Mouse (Mus musculus) thymus, postnatal 10 days (tissue): ENCODE measurements around the gene Auts2.

Experiments used
- DNase-seq, 2 experiments: peaks; one replicate each; pipeline ENCODE4 v3.0.0; 2021; ENCODE audit warnings: low spot score in 2 of 2

Auts2 gene

DNA sequence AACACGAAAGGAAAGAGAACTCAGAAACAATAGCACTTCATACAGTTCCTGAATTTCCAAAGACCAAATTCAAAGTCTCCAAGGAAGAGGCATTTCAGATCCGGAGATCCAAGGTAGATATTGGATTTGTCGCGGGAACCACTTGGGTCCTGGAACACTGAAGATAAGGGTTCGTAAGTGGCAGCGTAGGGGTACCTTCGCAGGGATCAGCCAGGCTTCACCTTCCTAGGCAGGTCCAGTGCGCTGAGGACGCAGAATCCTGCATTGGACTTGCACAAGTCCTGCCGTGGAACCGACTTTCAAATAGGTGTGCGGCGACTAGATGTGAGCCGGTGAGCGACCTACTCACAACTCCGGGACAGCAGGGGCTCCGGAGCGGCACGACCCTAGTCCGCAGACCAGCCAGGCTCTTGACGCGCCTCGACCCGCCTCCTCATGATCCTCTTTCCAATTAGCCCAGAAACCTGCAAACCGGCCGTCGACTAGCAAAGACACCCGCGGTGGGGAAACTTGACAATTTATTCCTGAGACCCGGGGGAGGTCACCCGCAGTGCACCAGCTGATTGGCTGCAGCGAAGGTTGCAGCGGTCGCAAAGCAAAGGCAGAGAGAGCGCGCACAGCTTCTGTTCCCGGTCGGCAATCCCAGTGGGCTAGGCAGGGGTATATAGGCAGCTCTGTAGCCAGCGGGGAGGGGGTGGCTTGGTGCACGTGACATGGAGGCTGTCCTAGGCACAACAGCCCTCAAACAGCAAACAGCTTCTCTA, 926.8 kb downstream of the Auts2 start:
- DNase-seq, result no peak

DNA sequence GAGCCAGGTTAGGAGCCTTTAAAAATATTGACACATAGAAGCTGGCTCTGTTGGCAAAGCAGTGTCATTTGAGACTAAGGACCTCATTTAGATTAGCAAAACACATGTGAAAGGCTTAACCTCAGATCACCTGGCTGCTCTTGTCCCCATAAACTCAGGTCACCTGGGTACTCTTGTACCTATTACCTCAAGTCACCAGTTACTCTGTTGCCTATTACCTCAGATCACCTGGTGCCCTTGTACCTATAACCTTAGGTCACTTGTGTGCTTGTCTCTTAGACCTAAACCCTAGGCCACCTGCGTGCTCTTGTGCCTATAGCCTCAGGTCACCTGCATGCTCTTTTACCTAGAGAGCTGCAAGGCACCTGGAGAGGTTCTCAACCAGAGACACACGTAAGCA, 928.9 kb downstream of the Auts2 start:
- no peak for DNase-seq

DNA sequence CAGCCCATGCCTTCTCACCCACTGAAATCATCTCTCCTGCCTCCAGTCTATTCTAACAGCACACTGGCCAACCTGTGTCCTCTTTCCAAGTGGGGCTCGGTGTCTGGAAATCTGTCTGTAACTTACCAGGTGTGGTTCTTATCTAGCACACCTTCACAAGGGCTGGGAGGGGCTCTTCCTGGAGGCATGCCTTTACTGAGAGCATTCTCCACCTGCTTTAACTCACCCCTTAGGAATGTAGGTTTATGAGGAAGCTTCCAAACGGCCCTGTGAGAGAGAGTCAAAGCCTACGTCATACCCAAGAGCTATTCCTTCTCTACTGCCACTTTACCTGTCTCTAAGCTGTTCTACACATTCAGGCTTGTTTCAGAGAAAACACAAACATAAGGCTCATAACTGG, 929.8 kb downstream of the Auts2 start:
- DNase-seq, result no peak

DNA sequence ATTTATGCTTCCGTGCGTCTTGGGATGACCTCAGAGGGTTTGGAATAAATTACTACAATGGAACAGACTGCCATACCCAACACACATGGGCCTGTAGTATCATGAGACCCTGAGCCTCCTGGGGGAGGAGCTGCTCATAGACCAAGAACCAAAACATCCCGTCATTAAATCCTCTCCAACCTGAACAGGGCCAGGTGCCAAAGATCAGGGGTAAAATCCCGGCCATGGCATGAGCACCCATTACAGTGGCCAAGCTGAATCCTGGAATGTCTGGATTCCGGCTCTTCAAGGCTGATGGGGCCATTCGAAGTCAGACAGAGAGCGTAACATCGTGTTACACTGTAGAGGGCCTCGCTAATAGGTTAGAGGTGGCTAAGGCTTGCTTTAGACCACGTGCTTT, 932.4 kb downstream of the Auts2 start:
- no peak for DNase-seq

DNA sequence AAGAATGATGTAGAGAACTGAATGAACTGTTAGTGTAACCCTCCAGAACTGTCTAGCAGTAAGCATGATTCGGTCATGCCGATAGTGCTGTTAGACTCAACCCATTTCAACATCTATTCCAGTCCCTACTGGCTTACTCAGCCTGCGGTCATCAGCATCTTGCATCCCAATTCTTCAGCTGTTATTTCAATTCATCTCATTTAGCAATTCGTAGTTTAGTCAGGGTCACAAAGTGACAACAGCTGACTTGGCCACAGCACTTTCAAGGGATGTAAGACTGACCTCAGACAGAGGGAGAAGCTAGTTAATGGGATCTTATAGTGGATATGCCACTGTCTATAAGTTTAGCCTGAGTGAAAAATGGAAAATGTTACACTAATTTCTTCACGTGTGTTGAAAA, 936.4 kb downstream of the Auts2 start:
- no peak for DNase-seq

DNA sequence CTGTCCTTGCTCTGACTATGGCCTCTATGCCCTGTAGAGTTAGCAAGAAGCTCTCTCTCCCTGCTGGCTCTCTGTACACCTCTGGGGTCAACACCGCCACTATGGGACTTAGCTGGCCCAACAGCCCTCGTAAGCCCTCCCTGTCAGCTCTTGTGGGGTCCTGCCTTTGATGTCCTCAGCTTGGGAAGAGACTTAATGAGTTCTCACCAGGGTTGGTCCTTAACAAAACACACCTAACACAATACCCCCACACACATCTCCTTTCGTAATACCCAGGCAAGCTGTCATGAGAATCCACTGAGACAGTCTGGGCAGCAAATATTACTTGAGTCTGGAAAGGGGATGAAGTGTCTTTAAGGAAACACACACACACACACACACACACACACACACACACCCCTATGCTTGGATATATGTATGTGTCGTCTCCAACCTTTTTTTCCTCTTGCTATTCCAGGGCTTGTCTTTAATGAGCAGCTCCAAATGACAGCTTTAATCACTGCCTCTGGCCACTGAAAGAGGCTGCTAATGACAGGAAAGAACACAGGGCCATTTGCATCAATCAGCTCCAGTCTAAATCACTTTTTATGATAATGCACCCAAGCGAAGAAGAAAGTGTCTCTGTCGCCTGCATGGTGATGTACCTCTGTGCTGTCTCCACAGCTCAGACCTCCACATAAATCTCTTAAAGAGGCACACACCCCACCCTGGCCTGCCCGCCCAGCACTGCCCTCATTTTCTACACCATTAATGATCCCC, 941.0 kb downstream of the Auts2 start:
- DNase-seq, result no peak

DNA sequence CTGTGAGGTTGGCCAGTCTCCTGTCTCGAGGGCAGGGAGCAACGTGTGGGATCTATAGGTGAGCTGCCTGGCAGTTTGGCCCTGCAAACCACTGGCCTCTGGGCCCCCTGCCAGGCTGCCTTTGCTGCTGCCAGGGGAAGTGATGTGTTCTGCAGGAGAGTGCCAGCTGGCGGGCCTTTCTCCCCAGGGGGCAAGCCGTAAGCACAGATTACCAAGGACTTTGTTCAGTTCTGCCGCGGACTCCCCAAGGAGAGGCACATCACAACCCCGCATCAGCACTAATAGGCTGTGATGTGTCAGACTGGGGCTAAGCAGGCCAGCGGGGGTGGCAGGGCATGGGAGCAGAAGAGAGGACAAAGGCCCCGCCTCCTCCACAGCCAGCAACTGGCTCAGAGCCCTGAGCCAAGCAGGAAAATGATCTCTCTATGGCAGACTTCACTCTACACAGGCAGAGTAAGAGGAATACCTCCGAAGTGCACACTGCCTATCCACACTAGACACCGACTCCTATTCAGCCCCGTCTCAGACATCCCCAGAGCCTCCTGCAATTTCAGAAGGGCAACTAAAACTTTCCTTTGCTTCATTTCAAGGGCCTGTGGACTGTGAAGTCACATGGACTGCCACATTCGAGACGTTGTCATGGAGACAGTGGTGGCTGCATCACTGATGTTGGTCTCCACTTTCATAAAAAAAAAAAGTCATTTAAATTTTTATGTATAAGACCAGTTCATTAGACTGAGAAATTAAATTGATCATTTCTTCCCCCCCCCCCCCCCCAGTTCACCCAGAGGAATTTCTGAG, 942.6 kb downstream of the Auts2 start:
- no peak for DNase-seq

DNA sequence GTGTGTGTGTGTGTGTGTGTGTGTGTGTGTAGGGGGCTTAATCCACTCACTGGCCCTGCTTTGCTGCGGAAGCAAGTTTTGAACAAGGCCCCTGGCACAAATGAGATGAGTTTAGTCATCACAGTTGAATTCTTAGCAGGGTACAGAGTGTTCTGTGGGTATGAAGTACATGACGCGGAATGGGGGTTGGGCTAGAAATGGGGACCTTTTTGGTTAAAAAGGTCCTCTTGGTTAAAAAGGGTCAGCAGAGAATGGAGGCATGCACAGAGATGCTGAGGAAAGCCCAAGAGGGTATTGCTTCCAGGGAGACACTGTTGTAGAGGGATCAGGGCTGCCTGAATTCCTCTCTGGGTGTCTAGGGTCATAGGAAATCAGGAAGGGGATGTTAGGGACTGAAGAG, 945.6 kb downstream of the Auts2 start:
- no peak for DNase-seq

DNA sequence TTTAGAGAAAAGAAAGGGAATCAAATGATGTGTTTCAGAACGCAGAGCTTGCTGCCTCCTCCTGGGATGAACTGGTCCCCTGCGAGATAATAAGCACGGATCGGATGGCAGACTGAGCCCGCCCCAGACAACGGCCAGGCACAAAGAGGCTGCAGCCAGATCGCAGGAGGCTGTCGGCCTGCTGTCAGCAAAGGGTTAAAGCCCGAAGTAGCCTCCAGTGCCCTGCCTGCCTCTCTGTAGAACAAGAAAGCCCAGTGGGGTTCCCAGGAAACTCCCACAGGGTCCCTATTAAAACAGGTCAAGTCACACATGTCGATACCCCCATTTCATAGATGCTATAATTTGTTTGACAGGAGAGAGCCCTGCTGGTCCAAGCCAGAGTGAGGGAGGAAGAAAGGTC, 946.6 kb downstream of the Auts2 start:
- no peak for DNase-seq

DNA sequence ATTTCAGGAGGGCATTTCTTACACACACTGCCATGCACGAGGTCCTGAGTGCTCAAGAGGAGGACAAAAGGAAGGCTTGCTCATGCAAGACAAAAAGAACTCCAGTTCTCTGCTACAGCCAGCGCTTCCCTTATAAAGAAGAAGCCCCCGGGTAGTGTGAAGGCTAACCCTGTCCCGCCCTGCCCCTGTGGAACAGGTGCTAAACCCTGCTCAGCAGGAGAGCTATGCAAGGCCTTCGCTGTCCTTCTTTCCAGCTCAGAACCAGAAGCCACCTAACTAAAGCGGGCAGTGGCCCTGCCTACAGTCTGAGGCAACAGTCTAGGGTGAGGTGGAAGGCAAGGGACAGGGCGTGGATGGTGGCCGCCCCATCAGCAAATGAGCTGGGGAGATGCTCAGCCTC, 947.4 kb downstream of the Auts2 start:
- no peak for DNase-seq

DNA sequence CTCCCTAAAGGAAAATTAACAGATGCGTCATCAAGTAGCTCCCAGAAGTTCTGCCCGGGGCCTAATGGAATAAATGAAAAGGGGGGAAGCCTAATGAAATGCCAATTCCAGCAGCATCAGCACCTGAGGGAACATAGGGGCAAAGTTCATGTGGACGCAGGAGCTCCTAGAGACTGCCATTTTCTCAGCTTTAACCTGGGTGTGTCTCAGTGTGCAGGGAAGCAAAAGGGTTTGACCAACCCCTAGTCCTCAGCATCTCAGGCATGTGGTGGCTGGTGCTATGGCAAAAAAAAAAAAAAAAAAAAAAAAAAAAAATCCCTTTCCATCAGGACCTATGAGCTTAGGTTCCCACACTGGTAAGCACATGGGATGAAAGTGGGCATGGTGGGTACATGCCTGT, 948.5 kb downstream of the Auts2 start:
- DNase-seq, result no peak

DNA sequence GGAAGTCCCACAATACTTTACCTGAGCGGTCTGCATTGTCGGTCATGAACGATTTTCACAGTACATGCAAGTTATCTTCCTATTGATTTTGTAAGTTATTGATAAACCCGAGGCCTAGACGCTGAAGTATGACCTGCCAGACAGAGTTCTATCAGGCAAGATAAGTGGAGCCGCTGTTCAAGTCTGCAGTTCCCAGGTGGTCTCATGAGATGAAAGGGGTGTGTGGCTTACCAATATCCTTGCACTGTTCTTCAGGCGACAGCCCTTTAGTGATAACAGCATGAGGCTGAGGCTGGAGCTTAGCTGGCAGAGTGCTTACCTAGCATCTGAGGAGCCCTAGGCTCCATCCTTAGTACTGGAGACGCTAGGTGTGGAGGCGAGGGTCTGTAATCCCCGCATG, 949.9 kb downstream of the Auts2 start:
- DNase-seq, result no peak

DNA sequence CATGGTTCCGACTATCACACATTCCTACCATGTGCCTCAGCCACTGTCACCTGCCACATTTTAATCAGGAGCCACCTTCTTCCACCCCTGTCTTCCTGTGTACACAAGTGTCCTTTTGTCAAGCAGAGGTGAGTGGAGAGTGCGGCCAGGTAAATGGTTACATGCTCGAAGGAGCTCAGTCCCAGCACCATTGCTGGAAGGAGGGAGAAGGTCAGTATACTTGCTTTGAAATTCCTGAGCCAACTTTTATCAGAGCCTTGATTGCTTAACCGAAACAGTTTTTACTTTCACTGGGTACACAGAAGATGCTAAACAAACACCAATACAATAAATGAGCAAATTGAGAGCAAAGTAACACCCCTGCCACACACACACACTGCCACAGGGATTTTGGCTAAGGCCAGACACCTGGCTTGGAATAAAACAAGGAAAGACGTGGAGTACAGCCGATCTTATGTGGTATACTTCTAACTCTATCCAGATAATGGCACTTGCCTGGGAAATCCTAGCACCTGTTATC, 953.1 kb downstream of the Auts2 start:
- no peak for DNase-seq

DNA sequence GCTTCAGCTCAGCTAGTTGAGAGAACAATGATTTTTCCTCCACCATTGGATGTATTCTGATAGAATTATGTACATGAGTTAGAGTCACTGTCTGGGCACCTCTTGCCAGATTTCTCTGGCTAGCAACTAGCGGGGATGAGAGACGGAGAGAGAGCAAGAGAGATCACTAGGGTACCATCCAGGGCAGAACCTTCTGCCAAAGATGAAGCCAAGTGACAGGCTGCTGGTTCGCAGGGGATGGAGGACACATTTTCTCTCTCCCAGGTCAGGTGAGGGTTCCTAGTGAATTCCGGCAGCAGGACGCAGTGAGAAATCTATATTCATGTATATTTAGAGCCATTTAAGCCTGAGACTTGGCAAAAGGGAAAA, 956.8 kb downstream of the Auts2 start:
- DNase-seq, result no peak

DNA sequence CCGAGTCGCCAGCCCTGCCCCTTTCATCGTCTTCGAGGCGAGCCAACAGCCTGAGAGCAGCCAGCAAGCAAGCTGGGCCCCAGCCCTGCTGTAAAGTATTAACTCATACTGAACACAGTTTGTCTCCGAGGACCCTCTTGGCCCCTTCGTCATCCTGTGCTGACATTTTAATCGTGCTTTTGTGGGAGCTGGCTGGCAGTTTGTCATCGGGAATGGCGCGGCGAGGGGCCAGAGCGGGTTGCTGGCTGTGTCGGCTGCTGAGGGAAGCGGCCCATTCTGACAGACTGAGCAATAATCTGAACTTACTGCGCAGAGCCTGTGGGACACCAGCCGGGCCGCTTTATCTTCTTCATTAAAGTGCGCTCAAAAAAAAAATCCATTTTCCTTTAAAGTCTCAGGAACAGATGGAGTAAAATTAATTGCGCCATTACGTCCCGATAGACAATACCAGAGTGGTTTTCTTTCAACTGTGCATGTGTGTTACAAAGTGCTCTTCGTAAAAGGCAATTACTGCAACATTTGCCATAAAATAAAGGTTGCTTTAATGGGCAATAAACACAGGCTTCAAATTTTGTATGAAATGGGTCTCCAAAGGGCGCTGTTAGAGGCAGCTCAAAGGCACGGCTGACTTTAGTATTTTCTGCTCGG, 957.3 kb downstream of the Auts2 start:
- no peak for DNase-seq

DNA sequence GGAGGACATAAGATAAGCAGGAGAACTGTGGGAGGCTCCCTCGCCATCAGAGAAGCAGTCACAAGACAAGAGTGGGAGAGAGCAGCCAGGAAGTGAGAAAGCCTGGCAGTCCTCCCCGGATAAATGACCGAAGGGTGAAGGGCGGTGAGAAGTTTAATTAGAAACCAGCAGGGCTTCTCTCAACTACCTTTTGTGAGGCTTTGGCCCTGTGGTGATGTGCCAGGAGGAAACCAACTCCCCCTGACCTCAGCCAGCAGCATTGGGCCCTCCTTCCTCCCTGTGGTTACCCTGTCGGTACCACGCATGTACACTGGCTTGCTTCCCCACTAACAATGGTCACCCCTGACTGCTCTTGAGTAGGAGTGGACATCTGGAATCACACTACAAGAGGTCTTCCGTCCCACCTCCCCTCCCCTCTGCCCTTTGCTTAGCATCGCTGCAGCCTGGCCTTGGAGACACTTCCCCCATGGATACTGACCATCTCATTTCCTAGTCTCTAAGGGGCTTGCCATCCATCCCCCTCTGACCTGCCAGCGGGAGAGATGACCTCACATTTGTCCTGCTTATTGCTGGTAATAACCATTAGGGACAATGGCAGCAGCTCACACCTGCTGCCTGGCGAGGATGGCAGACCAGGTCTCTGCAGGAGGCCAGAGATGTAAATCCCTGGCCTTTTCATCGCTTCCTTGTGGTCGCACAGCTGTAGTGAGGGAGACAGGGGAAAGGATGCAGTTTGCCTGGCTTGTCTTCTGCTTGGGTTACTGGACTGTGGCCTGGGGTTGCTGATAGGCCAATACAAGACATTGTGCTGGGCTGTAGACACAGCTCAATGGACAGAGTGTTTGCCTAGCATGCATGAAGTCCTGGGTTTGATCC, 958.6 kb downstream of the Auts2 start:
- no peak for DNase-seq

DNA sequence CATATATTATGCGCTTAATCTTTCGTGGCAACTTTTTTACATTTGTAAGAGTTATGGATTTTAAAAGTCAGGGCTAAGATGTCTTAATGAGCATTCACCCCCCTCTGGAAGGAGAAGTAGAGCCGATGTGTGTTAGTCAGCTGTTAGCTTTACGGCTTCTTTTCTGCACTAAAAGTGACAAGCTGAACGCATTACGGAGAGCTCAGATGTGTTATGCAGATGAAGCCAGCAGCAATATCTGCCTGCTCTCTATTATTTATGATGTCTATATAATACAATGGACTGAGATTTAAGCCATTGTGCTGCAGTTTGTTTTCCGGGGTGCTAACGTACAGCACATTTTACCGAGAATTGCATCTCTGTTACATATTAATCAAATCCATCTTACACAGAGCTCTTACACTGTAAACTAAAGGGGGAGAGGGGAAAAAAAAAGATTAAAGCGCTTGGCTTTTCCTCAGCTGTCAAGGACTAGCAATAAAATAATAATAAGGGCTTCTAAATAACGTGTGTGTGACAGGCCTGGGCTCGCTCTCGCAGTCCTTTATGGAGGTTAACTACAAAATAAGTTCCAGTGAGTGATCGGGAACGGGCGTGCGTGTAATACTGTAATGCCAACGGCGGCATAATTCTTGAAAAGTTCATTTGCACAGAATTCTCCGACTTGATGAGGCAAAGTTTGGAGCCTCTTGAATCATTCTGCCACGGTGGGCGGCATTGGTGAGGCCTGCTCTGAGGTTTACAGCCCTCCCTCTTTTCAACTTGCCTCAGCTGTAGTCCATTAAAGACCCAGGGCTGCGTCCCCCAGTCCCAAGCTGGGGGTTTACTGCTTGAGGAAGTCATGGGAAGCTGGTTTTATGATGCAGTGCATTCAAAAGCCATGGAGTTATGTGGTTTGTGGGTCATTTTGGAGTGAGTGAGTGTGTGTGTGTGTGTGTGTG, 961.8 kb downstream of the Auts2 start:
- no peak for DNase-seq

DNA sequence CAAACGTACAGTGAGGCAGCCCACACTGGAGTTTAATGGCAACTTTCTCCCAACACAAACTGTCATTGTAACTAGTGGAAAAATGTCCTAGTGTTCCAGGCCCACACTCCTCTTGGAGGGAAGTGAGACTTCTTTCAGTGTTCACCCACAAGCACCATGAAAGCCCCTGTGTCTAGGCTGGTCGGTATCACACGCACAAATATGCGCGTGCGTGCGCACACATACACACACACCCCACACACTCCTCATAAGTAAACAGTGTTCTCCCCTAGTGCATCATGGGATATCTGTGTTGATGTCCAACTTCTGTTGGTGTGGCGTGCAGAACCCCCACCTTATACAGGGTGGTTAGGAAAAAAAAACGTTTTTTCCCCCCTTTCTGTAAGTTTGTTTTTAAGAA, 964.4 kb downstream of the Auts2 start:
- DNase-seq, result no peak

DNA sequence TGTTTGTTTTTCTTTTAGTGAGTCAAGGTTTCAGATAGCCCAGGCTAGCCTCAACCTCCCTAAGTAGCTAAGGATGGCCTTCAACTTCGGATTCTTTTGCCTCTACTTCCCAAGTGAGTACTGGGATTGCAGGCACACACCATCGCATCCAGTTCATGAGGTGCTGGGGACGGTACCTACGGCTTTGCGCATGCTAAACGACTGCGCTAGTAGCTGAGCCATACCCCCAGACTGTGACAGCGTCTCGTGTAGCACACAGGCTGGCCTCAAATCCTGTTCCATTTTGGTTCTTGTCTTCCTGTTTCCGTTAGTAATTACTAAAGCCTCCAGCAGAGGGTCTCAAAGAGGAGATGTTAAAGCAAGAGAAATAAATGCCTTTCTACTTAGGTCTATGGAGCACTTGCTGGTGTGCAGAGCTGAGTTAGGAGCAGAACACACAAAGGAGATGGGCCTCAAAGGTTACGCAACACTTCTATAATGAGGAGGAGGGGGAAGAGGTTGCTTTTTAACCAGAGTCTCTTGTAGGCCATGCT, 967.3 kb downstream of the Auts2 start:
- no peak for DNase-seq

DNA sequence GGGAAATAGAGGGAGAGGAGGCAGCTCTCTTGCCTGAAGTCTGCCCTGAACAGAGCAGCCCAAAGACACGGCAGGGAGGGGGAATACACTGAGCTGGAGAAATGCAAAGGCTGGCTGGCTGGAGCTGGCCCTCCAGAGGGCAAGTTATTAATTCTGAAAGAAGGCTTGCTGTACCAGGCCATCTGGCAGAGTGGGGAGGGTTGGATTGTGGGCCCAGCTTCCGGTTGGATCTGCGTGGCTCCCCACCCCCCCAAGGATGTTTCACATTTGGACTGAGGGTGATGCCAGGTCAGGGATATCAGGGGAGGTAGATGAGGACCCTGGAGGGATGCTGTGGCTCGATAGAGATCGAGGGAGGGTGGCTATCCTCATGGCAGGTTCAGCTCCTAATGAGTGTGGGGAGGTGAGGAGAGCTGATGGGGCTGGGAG, 968.0 kb downstream of the Auts2 start:
- DNase-seq, result no peak
